Mouse (Mus musculus) CH12.LX (cell line): Measurements from ENCODE around the gene Lrrn4cl. TPM values are rescaled to one million over a fixed set of nuclear protein-coding genes. Genes with fewer than 3 reads are reported as not detected.

ENCODE experiments used
- DNase-seq: peaks from one replicate; pipeline ENCODE4 v3.0.0-alpha.2; 2013; ENCODE audit errors: extremely low read depth
- H3K27ac ChIP-seq: 2 replicates; pipeline ENCODE4 v1.5.1; 2012; ENCODE audit warnings: low read depth, mild to moderate bottlenecking, control low read depth, moderate library complexity; ENCODE audit not compliant: insufficient read depth
- H3K27me3 ChIP-seq: replicated peaks from 2 replicates; pipeline ENCODE3; 2012; ENCODE audit warnings: inconsistent platforms
- H3K36me3 ChIP-seq, 2 experiments: replicated peaks in 1 of 2; 2 replicates each; pipeline versions ENCODE3 to v1.6.1; 2012; ENCODE audit warnings: inconsistent platforms in 1 of 2, low read length in 1 of 2, mild to moderate bottlenecking in 1 of 2, mixed read lengths in 1 of 2, moderate library complexity in 1 of 2; ENCODE audit not compliant: control insufficient read depth in 1 of 2, insufficient read depth in 1 of 2
- H3K4me1 ChIP-seq, 2 experiments: 2 replicates each; pipeline ENCODE4 v1.6.1; 2012; ENCODE audit warnings: inconsistent platforms in 1 of 2, moderate library complexity in 1 of 2; ENCODE audit not compliant: insufficient read depth in 2 of 2, control insufficient read depth in 1 of 2
- H3K4me2 ChIP-seq: 2 replicates; pipeline ENCODE4 v1.6.1; 2012; ENCODE audit warnings: low read depth, mild to moderate bottlenecking, control low read depth; ENCODE audit not compliant: poor library complexity, insufficient read depth, severe bottlenecking
- H3K4me3 ChIP-seq, 3 experiments: fragments of 150-350 bp in 1 of 3; sonication (generic) in 1 of 3; replicated peaks in 1 of 3; 2 replicates each; pipeline versions ENCODE3 to v1.5.1; 2011 to 2012; ENCODE audit warnings: low read depth in 2 of 3, low read length in 2 of 3, mild to moderate bottlenecking in 2 of 3, moderate library complexity in 2 of 3, control low read depth in 1 of 3, improper control_type of control experiment in 1 of 3, inconsistent platforms in 1 of 3, mixed read lengths in 1 of 3; ENCODE audit not compliant: poor library complexity in 1 of 3
- H3K79me2 ChIP-seq: replicated peaks from 2 replicates; pipeline ENCODE4 v1.6.1; 2012; ENCODE audit warnings: mild to moderate bottlenecking, moderate library complexity; ENCODE audit not compliant: control insufficient read depth, poor library complexity, insufficient read depth, severe bottlenecking; ENCODE audit errors: extremely low read depth
- H3K9ac ChIP-seq: 2 replicates; pipeline ENCODE4 v1.6.1; 2012; ENCODE audit warnings: low read depth, mild to moderate bottlenecking, control low read depth, moderate library complexity; ENCODE audit not compliant: insufficient read depth
- H3K9me3 ChIP-seq: replicated peaks from 2 replicates; pipeline ENCODE3; 2012; ENCODE audit warnings: low read length, inconsistent platforms, mixed read lengths
- BHLHE40 ChIP-seq: IDR thresholded peaks from 2 replicates; pipeline ENCODE4 v1.6.1; 2011; ENCODE audit warnings: mild to moderate bottlenecking, low read depth, low read length, improper control_type of control experiment
- CHD2 ChIP-seq: IDR thresholded peaks from 2 replicates; pipeline ENCODE4 v1.6.1; 2011; ENCODE audit warnings: low read length, improper control_type of control experiment
- E2F4 ChIP-seq: IDR thresholded peaks from 2 replicates; pipeline ENCODE4 v1.6.1; 2011; ENCODE audit warnings: low read depth, low read length, improper control_type of control experiment; ENCODE audit not compliant: insufficient replicate concordance
- ELF1 ChIP-seq: IDR thresholded peaks from 2 replicates; pipeline ENCODE4 v1.6.1; 2014; ENCODE audit warnings: low read depth, mild to moderate bottlenecking, inconsistent platforms, low read length, improper control_type of control experiment
- EP300 ChIP-seq: IDR thresholded peaks from 2 replicates; pipeline ENCODE4 v1.6.1; 2011; ENCODE audit warnings: low read length, improper control_type of control experiment
- ETS1 ChIP-seq: conservative IDR thresholded peaks from 2 replicates; pipeline ENCODE4 v1.6.1; 2012; ENCODE audit warnings: low read depth, mild to moderate bottlenecking, inconsistent platforms, low read length, improper control_type of control experiment, moderate library complexity
- GABPA ChIP-seq: IDR thresholded peaks from 2 replicates; pipeline ENCODE4 v1.6.1; 2012; ENCODE audit warnings: low read depth, low read length, improper control_type of control experiment, inconsistent platforms; ENCODE audit not compliant: insufficient replicate concordance
- HCFC1 ChIP-seq: IDR thresholded peaks from 2 replicates; pipeline ENCODE4 v1.6.1; 2012; ENCODE audit warnings: low read depth, mild to moderate bottlenecking, inconsistent platforms, low read length, improper control_type of control experiment
- IRF4 ChIP-seq: IDR thresholded peaks from 2 replicates; pipeline ENCODE4 v1.6.1; 2014; ENCODE audit warnings: low read depth, mild to moderate bottlenecking, inconsistent platforms, low read length, improper control_type of control experiment
- JUN ChIP-seq: IDR thresholded peaks from 2 replicates; pipeline ENCODE4 v1.6.1; 2011; ENCODE audit warnings: low read depth, mild to moderate bottlenecking, low read length, improper control_type of control experiment, moderate library complexity; ENCODE audit not compliant: insufficient read depth
- JUND ChIP-seq: conservative IDR thresholded peaks from 2 replicates; pipeline ENCODE4 v1.6.1; 2011; ENCODE audit warnings: low read depth, low read length, improper control_type of control experiment
- KAT2A ChIP-seq: IDR thresholded peaks from 2 replicates; pipeline ENCODE4 v1.6.1; 2012; ENCODE audit warnings: low read length, improper control_type of control experiment, inconsistent platforms; ENCODE audit not compliant: insufficient replicate concordance
- MAFK ChIP-seq: IDR thresholded peaks from 2 replicates; pipeline ENCODE4 v1.6.1; 2011; ENCODE audit warnings: low read length, improper control_type of control experiment; ENCODE audit not compliant: insufficient replicate concordance
- MAX ChIP-seq: IDR thresholded peaks from 2 replicates; pipeline ENCODE4 v1.6.1; 2011; ENCODE audit warnings: low read length, improper control_type of control experiment
- MAZ ChIP-seq: IDR thresholded peaks from 2 replicates; pipeline ENCODE4 v1.6.1; 2012; ENCODE audit warnings: low read depth, mild to moderate bottlenecking, inconsistent platforms, low read length, improper control_type of control experiment, moderate library complexity
- MEF2A ChIP-seq: IDR thresholded peaks from 2 replicates; pipeline ENCODE4 v1.6.1; 2014; ENCODE audit warnings: low read depth, mild to moderate bottlenecking, inconsistent platforms, low read length, improper control_type of control experiment, borderline replicate concordance
- MXI1 ChIP-seq: IDR thresholded peaks from 2 replicates; pipeline ENCODE4 v1.6.1; 2011; ENCODE audit warnings: mild to moderate bottlenecking, low read depth, low read length, improper control_type of control experiment
- NELFE ChIP-seq: IDR thresholded peaks from 2 replicates; pipeline ENCODE4 v1.6.1; 2011; ENCODE audit warnings: low read depth, low read length, improper control_type of control experiment
- NRF1 ChIP-seq: IDR thresholded peaks from 2 replicates; pipeline ENCODE4 v1.6.1; 2014; ENCODE audit warnings: low read depth, mild to moderate bottlenecking, inconsistent platforms, low read length, improper control_type of control experiment, moderate library complexity
- PAX5 ChIP-seq: IDR thresholded peaks from 2 replicates; pipeline ENCODE4 v1.6.1; 2012; ENCODE audit warnings: low read length, inconsistent platforms, mixed read lengths
- RAD21 ChIP-seq: IDR thresholded peaks from 2 replicates; pipeline ENCODE4 v1.6.1; 2011; ENCODE audit warnings: low read depth, mild to moderate bottlenecking, low read length, improper control_type of control experiment, moderate library complexity
- RCOR1 ChIP-seq: conservative IDR thresholded peaks from 2 replicates; pipeline ENCODE4 v1.6.1; 2012; ENCODE audit warnings: low read depth, mild to moderate bottlenecking, inconsistent platforms, low read length, improper control_type of control experiment
- SIN3A ChIP-seq: IDR thresholded peaks from 2 replicates; pipeline ENCODE4 v1.6.1; 2012; ENCODE audit warnings: low read length, improper control_type of control experiment, inconsistent platforms
- SMC3 ChIP-seq: IDR thresholded peaks from 2 replicates; pipeline ENCODE4 v1.6.1; 2011; ENCODE audit warnings: low read depth, low read length, improper control_type of control experiment
- TBP ChIP-seq: conservative IDR thresholded peaks from 2 replicates; pipeline ENCODE4 v1.6.1; 2011; ENCODE audit warnings: low read depth, low read length, improper control_type of control experiment
- TCF12 ChIP-seq: IDR thresholded peaks from 2 replicates; pipeline ENCODE4 v1.6.1; 2014; ENCODE audit warnings: low read depth, mild to moderate bottlenecking, inconsistent platforms, low read length, improper control_type of control experiment
- UBTF ChIP-seq: IDR thresholded peaks from 2 replicates; pipeline ENCODE4 v1.6.1; 2012; ENCODE audit warnings: low read depth, mild to moderate bottlenecking, inconsistent platforms, low read length, improper control_type of control experiment, moderate library complexity
- USF1 ChIP-seq: IDR thresholded peaks from 2 replicates; pipeline ENCODE4 v1.6.1; 2014; ENCODE audit warnings: low read depth, mild to moderate bottlenecking, inconsistent platforms, low read length, improper control_type of control experiment
- ZKSCAN1 ChIP-seq: IDR thresholded peaks from 2 replicates; pipeline ENCODE4 v1.6.1; 2012; ENCODE audit warnings: low read depth, inconsistent platforms, low read length, improper control_type of control experiment, borderline replicate concordance
- ZNF384 ChIP-seq: IDR thresholded peaks from 2 replicates; pipeline ENCODE4 v1.6.1; 2012; ENCODE audit warnings: low read depth, low read length, improper control_type of control experiment, inconsistent platforms
- dilution Hi-C: fragments of 300-500 bp; cut with MboI; formaldehyde crosslinking; loops from 2 replicates; pipeline ENCODE4 v1.14.3; 2020; ENCODE audit warnings: low sequenced_read_pairs; ENCODE audit not compliant: extremely low pct_unique_long_range_greater_than_20kb, extremely low pct_ligation_motif_present
- in situ Hi-C: fragments of 300-500 bp; cut with MboI; formaldehyde crosslinking; loops from 3 replicates; pipeline ENCODE4 v1.14.3; 2019; ENCODE audit warnings: low sequenced_read_pairs, low pct_ligation_motif_present, low pct_unique_long_range_greater_than_20kb, mixed read lengths
- polyA plus RNA-seq: library from polyadenylated mRNA; unstranded; fragments of >175 nt; gene quantifications from 2 replicates; pipeline ENCODE4 v1.2.1, GENCODE M21; 2012; ENCODE audit warnings: low read depth; ENCODE audit not compliant: insufficient read length
- total RNA-seq, 2 experiments: library from RNA; depleted of rRNA; stranded (reverse); fragments of 300-350 nt in 1 of 2; fragments of >200 nt in 1 of 2; gene quantifications; 2 replicates each; pipeline ENCODE4 v1.2.3; 2012 to 2014

Gene Lrrn4cl
- total and polyA plus RNA-seq, 3 experiments: 0.17 to 0.41 (median 0.31) TPM

DNA sequence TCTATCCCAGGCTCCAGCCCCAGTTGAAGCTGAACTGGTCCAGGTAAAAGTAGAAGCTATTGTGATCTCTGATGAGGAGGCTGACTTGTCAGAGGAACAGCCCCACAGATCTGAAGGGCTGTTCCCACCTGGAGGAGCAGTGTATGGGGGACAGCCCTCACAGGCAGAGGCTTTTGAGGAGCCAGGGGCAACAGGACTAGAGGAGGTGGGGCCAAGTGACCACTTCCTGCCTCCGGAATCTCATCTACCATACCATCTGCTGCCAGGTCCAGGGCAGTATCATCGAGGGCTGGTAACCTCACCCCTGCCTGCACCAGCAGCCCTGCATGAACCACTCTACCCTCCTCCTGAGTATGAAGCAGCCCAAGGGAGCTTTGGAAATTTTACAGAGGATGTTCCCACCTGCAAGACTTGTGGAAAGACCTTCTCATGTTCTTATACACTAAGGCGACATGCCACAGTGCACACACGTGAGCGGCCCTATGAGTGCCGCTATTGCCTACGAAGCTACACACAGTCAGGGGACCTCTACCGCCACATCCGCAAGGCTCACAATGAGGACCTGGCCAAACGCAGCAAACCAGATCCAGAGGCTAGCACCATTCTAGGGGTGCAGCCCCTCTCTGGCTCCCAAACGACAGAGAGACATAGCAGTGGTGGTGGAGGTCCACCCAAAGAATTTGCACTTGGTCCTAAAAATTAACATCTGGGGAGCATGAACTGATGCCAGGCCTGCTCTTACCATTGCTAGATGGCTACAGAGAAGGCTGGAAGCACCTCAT, 46.5 kb upstream of the Lrrn4cl start:
- dilution Hi-C loops: no loop called here
- no peaks in the 10 kb centered on the region for H3K9me3 ChIP-seq
- TF ChIP-seq ETS1 (no peak), RAD21 (no peak), MXI1 (no peak), ELF1 (no peak), RCOR1 (no peak), TCF12 (no peak), MAX (no peak), MAZ (no peak)
- no peak overlapping the region for H3K9ac ChIP-seq
- no peak for DNase-seq
- in situ Hi-C loops: no loop called here
- no peak overlapping the region for H3K4me3 ChIP-seq
- no peak overlapping the region for H3K4me2 ChIP-seq
- peaks cover 14 to 64% of the 10 kb centered on the region in 2 experiments for H3K4me1 ChIP-seq
- H3K79me2 ChIP-seq: peaks cover 3% of the 10 kb centered on the region; the same call in 1 of the 2 replicates
- no peak overlapping the region for H3K27ac ChIP-seq
- H3K36me3 ChIP-seq: peaks cover 12 to 33% of the 10 kb centered on the region in 2 experiments
- no peaks in the 10 kb centered on the region for H3K27me3 ChIP-seq

DNA sequence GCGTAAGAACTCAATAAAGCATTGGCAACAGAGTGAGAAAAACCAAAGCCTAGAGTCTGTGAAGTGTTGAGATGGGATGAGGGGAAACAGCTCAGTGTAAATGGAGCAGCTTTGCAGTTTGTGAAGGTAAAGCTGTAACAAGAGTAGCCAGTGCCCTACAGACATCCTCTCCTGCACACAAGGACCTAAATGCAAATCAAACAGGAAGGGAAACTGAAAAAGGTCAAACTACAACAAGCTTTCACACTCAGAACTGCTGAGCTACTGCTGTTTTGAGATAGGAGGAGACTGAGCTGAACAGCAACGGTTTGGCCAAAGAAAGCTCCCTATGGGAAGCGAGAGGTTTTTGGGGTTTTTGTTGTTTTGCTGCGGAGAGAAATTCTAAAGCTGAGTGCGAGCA, 43.8 kb upstream of the Lrrn4cl start:
- Histone ChIP-seq H3K9ac (peak overlapping the region; percentile 57), H3K79me2 (peaks cover 8% of the 10 kb centered on the region; the same call in 1 of the 2 replicates), H3K27me3 (no peaks in the 10 kb centered on the region), H3K4me3 (peak overlapping the region; percentile 19 to 38 (median 36)), H3K4me2 (peak overlapping the region; percentile 72), H3K4me1 (peaks cover 14 to 73% of the 10 kb centered on the region in 2 experiments), H3K9me3 (no peaks in the 10 kb centered on the region), H3K36me3 (peaks cover 26 to 53% of the 10 kb centered on the region in 2 experiments), H3K27ac (peak overlapping the region; percentile 97)
- dilution Hi-C loops: no loop called here
- in situ Hi-C loops: no loop called here
- peak; percentile 78 for DNase-seq
- peak; percentile 42; the same call in 1 of the 2 replicates for TF ChIP-seq HCFC1
- TF ChIP-seq TCF12: peak; percentile 71; the same call in 1 of the 2 replicates
- no peak for TF ChIP-seq MAZ
- TF ChIP-seq MEF2A: peak; percentile 38; the same call in 1 of the 2 replicates
- no peak for TF ChIP-seq GABPA
- no peak for TF ChIP-seq JUN
- TF ChIP-seq CHD2: 0 out of 2 replicates have a peak, but pooled peaks have one; percentile 15
- TF ChIP-seq KAT2A: no peak
- no peak for TF ChIP-seq NRF1
- no peak for TF ChIP-seq NELFE
- TF ChIP-seq PAX5: no peak
- TF ChIP-seq EP300: peak; percentile 86
- TF ChIP-seq RCOR1: peak; percentile 52; the same call in 1 of the 2 replicates
- no peak for TF ChIP-seq JUND
- TF ChIP-seq E2F4: no peak
- TF ChIP-seq SMC3: no peak; the same call in 1 of the 2 replicates
- TF ChIP-seq SIN3A: peak; percentile 93
- peak; percentile 88 for TF ChIP-seq IRF4
- no peak for TF ChIP-seq ZKSCAN1
- TF ChIP-seq BHLHE40: peak; percentile 39; the same call in 1 of the 2 replicates
- peak; percentile 63 for TF ChIP-seq MAFK
- TF ChIP-seq ETS1: peak; percentile 72
- no peak for TF ChIP-seq UBTF
- TF ChIP-seq USF1: no peak
- no peak for TF ChIP-seq TBP
- no peak for TF ChIP-seq ZNF384
